Mouse (Mus musculus): ENCODE measurements around the gene Hps6.
A peak's percentile ranks its signal among the peaks of the same experiment; 100 is the strongest.
"Not testable (repeated sequence)": the region's sequence is repeated elsewhere in the genome, so short reads cannot be mapped to it uniquely, and the experiment has no call there.

Gene Hps6

GRCm38 (mm10) chr19:46003371-46004226 is at the start of gene Hps6:
Hps6 (plus strand) TSS chr19:46003508.
- DNase-seq (ENCODE audit: low spot score) = peak; percentile 81

GRCm38 (mm10) chr19:45956736-45957135 is 46.6 kb upstream of the Hps6 start:
- no peak for DNase-seq (ENCODE audit: low spot score)

DNA sequence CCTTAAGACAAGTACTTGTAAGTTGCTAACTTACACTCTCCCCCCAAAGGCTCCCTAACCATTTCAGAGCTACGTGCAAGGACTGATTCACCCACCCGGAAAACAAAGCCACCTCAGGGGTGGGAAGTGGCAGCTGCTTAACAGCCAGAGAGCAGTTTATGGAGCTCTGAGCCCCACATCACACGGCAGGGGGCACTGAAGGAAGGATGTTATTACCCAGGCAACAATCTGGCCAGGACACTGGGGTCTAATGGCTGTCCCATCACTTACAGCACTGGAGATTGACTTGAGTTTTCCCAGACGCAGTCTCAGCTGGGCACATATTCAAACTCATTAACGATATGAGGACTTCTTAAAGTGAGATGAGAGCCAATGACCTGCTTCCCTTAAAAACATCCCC is 42.5 kb upstream of the Hps6 start:
- no peak for DNase-seq (ENCODE audit: low spot score)

GRCm38 (mm10) chr19:45984379-45984778 is 18.9 kb upstream of the Hps6 start:
- no peak for DNase-seq (ENCODE audit: low spot score)

GRCm38 (mm10) chr19:45988238-45988637 is 15.1 kb upstream of the Hps6 start:
- no peak for DNase-seq (ENCODE audit: low spot score)

DNA sequence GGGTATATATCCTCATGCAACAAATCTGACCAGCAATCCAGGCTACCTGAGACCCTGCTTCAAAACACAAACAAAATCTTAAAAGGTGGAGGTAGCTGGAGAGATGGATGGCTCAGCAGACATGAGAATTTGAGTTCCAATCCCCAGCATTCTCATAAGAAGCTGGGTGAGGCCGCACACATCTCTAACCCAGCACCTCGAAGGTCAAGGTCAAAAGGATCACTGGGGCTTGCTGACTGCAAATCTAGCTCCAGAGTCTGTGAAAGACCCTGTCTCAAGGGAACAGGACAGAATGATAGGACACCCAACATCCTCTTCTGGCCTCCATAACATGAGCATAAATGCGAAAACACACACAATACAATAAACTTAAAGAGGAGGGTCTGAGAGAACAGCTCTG is 12.1 kb upstream of the Hps6 start:
- DNase-seq (ENCODE audit: low spot score) = no peak

GRCm38 (mm10) chr19:45993441-45993840 is 9.9 kb upstream of the Hps6 start:
- DNase-seq (ENCODE audit: low spot score) = not testable (repeated sequence)

DNA sequence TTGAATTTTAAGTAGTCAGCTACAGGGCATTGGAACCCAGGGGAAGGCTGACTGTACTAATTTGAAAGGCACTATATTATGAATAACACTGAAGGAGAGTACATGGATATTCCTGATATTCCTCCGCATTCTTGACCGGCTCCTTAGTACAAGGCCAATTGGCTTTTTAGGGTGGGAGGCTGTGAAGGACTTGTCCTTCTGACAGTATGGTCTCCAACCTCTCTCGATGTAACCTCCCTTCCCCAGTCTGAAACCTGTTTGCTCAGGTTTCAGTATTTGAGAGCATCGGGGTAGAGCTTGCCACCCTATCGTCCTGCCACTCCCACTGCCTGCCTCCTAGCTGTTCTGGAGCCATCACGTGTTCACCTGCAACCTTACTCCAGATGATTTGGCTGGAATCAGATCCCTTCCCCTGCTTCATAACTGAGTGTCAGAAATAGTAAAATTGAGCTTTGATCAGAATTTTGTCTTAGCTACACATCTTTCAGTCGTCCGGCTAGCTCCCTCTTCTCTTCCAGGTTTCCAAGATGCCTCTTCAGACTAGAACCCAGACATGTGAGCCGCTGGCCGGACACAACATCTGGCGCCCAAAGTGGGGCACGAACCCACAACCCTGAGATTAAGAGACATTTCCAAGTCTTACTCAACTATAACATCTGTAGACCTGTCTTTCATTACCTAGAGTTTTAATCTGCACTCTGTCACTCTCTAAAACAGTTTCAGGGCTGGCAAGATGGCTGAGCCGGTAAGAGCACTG is 9.1 kb upstream of the Hps6 start:
- DNase-seq (ENCODE audit: low spot score) = no peak

GRCm38 (mm10) chr19:45997365-45997764 is 5.9 kb upstream of the Hps6 start:
- no peak for DNase-seq (ENCODE audit: low spot score)

DNA sequence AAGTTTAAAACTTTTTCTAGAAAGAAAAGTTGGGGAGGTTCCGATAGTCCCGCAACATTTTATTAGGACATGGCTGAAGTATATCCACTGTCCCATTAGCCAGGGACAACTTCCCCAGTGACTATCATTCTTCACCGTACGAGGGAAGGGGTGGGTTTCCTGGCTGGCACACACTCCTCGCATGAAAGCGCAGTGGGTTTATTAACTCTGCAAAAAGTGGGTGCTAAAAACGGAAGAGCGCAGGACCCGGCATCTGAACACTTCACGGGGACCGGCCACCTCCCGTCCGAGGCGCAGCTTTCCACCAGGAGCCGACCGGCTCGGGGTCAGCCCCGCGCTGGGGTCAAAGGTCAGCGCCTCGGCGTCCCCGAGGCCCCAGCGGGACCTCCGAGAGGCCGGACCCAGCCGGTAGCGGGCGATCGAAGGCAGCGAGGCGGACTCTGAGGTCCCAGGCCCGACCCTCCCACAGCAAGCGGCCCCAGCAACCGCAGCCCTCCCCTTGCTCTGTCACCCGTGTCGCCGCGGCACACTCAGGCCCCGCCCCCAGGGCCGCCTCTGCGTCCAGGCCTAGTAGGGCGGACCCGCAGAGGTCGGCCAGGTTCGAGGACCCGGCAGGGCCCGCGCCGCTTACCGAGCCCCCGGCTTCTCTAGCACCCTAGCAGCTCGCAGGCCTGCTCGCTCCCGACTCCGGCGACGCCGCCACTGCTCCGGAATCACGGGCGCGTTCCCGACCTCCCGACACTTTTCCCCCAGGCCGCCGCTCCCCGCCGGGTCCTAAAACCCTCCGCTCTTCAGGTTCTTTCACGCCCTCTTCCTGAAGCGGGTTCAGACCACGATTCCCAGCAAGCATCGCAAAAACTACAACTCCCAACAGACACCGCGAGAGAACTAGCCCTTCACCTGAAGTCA is 5.3 kb upstream of the Hps6 start, which contains the start of gene Armh3:
Armh3 (minus strand) TSS at position 704 of the 909 bp plus-strand sequence.
- DNase-seq (ENCODE audit: low spot score) = peak; percentile 85

GRCm38 (mm10) chr19:45998694-45999217 is 4.6 kb upstream of the Hps6 start:
- DNase-seq (ENCODE audit: low spot score) = no peak

- DNase-seq (ENCODE audit: low spot score) = no peak
Measured at GRCm38 (mm10) chr19:45999378-45999777, 3.9 kb upstream of the Hps6 start.

DNA sequence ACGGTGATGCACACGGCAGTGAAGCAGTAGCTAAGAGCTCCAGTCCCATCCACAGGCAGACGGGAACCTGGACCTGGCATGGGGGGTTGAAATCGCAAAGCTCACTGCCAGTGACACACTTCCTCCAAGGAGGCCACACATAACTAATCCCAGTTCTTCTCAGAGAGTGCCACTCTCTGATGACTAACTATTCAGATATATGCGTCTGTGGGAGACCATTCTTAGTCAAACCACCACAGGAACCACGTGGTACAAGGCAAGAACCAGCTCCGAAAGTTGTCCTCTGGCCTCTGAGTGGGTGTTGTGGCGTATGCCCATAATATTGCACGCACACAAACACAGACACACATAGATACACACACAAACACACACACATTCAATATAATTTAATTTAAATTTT is 1.0 kb upstream of the Hps6 start:
- no peak for DNase-seq (ENCODE audit: low spot score)

DNA sequence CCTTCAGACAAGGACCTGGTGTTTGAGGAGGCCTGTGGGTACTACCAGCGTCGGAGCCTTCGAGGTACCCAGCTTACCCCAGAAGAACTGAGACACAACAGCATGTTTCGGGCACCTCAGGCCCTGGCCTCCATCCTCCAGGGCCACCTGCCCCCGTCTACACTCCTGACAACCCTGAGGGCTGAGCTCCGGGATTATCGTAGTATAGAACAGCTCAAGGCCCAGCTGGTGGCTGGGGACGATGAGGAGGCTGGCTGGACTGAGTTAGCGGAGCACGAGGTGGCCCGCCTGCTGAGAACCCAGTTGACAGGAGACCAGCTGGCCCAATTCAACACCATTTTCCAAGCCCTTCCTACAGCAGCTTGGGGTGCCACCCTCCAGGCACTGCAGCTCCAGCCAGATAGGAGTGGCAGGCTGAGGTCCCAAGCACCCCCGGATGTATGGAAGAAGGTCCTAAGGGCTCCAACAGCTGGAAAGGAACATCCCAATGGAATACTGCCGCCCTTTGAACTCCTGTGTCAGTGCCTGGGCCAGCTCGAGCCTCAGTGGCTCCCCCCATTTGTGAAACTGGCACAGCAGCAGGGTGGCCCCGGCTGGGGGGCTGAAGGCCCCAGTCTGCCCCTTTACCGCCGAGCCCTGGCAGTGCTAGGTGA is 1.6 kb downstream of the Hps6 start:
- DNase-seq (ENCODE audit: low spot score) = no peak

DNA sequence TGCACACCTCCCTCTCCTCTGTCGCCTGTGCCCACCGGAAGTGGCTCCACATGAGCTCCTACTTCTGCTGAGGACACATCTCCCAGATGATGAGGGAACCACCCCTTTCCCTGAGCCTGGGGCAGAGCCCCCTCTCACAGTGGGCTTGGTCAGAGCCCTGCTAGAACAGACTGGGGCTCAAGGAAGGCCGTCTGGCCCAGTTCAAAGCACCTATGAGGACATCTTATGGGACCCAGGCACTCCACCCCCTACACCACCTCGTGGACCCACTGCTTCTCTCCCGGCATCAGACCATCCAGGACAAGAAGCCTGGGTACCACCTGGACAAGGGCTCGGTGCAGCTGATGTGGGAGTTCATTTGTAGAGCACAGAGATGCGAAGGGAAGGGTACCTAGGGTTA is 2.4 kb downstream of the Hps6 start:
- no peak for DNase-seq (ENCODE audit: low spot score)

DNA sequence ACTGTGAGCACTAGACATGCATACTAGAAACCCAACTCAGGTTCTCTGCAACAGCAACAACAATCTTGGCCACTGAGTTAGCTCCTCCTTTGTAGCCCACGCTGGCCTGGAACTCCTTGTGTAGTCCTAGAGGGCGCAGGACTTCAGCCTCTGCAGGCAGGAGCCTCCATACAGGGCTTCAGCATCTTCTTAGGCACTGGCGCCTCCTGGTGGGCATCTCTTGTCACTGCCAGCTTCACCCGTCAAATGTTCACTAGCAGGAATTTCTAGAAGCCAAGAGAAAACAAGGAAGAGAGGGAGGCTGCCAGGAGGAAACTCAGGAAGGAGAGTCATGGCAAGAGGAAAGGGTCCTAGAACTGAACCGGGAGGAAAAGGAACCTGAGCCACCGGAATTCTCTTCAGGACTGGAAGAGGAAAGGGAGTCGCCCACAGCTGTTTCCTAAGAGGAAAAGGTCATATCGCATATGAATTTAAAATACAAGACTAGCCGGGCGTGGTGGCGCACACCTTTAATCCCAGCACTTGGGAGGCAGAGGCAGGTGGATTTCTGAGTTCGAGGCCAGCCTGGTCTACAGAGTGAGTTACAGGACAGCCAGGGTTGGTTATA is 11.4 kb downstream of the Hps6 start:
- DNase-seq (ENCODE audit: low spot score) = peak; percentile 69

DNA sequence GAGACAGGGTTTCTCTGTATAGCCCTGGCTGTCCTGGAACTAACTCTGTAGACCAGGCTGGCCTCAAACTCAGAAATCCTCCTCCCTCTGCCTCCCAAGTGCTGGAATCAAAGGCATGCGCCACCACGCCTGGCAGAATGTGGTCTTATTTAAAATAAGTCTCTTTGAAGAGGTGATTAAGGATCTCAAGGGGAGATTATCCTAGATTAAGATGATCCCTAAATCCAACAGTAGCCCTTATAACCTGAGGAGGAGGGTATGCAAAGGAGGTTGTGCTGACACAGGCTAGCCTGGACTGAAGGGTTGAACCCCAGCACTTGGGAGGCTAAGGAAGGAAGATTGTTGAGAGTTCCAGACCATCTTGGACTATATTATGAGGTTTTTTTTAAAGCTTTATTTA is 12.7 kb downstream of the Hps6 start:
- DNase-seq (ENCODE audit: low spot score) = no peak

GRCm38 (mm10) chr19:46024959-46025358 is 21.7 kb downstream of the Hps6 start:
- no peak for DNase-seq (ENCODE audit: low spot score)

DNA sequence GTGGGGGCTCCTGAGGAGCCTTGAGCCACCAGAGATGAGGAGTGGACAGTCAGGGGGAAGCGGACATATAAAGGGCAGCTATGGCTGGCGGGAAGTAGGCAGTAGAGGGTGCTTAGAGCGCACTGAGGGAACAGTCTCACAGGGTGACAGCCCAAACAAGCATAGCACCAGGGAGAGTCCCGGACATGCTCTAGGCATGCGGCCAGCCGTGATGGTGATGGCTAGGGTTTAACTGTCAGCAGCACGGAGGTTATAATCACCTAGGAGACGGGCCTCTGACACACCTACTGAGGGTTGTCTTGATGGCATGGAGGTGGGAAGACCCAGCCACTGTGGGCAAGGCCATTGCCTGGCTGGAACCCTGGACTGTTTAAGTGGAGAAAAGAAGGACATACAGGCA is 23.3 kb downstream of the Hps6 start:
- no peak for DNase-seq (ENCODE audit: low spot score)

DNA sequence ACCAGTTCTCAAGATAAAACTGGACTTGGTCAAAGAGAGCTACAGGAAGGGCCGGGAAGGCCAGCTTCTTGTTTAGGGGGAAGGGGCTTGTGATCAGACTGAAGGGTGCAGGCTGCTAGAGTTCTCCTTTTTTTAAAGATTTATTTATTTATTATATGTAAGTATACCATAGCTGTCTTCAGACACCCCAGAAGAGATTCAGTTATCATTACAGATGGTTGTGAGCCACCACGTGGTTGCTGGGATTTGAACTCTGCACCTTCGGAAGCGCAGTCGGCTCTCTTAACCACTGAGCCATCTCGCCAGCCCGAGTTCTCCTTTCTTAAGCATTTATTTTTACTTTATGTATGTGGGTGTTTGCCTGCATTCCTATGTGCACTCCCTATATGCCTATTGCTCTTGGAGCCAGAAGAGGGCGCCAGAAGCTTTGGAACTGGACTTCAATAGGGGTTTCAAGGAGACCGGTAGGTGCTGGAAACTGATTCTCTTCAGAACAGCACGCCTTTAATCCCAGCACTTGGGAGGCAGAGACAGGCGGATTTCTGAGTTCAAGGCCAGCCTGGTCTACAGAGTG is 25.5 kb downstream of the Hps6 start:
- DNase-seq (ENCODE audit: low spot score) = no peak

GRCm38 (mm10) chr19:46029652-46030051 is 26.3 kb downstream of the Hps6 start:
- no peak for DNase-seq (ENCODE audit: low spot score)
